Mouse (Mus musculus) small intestine, adult 2 months (tissue): ENCODE measurements around the gene Zswim1.

Experiments
- CTCF ChIP-seq: fragments of 200-500 bp; IDR thresholded peaks from 2 replicates; pipeline ENCODE4 v1.5.1; 2012; ENCODE audit warnings: low read depth, mild to moderate bottlenecking, control low read depth, inconsistent platforms, low read length, moderate library complexity, mixed read lengths; ENCODE audit not compliant: insufficient replicate concordance, insufficient read length; ENCODE audit errors: extremely low read depth
- POLR2A ChIP-seq: fragments of 200-500 bp; IDR thresholded peaks from 2 replicates; pipeline ENCODE4 v1.6.1; 2012; ENCODE audit warnings: low read depth, mild to moderate bottlenecking, control low read depth, inconsistent platforms, low read length, moderate library complexity

GRCm38 (mm10) chr2:164790451-164790850 is 32.0 kb upstream of the Zswim1 start:
- TF ChIP-seq POLR2A (no peak), CTCF (no peak)
